In genomic region chr19:57193958-57194357, GRCm38 (mm10) we compare ENCODE assay signal across 9 mouse cellular contexts.
A peak's percentile ranks its signal among the peaks of the same experiment; 100 is the strongest.
DNase-seq lines count a peak whose midpoint lies in the region; ATAC-seq lines count a peak whose summit lies in the region.
"Had no signal": no experiment of that assay in that cellular context is flagged by ENCODE, and none has a peak within 500 bp of the region (broad histone marks: within the 10 kb centered on the region; RNA-seq: fewer than 3 reads in every experiment).

No protein-coding gene starts in this region.

- intact Hi-C loops in heart, postnatal 10 days (cut with DNase I): loop anchor here (2.0 kb wide), 1 partner anchor 31 kb away; no protein-coding TSS in a partner anchor

- no peak overlapping the region for H3K9ac ChIP-seq in forebrain, embryonic 11.5 days (ENCODE audit: low read length)
- no peak overlapping the region for H3K9ac ChIP-seq in forebrain, embryonic 13.5 days
- H3K9ac ChIP-seq: liver, embryonic 15.5 days had no signal

- H3K4me3 ChIP-seq in forebrain, embryonic 11.5 days (ENCODE audit: low read depth, low read length): no peak overlapping the region
- no peak overlapping the region for H3K4me3 ChIP-seq in forebrain, embryonic 13.5 days
- H3K4me3 ChIP-seq: liver, embryonic 15.5 days had no signal

- peak; percentile 62 for DNase-seq in forebrain, embryonic 11.5 days (ENCODE audit: low spot score)
- peak; percentile 45 for DNase-seq in 3134 (ENCODE audit: extremely low read depth, insufficient read length, low spot score)
- peak; percentile 4 for DNase-seq in c-Kit-positive CD71-positive TER-119-negative erythroid progenitor cells, embryonic 14.5 days (ENCODE audit: low read depth)
- peak; percentile 68 to 72 for DNase-seq in heart, postnatal 10 days
- DNase-seq in lung, postnatal 36 days: peak; percentile 81
- DNase-seq in right cerebral cortex, postnatal 10 days (ENCODE audit: low spot score in 2 of 2): no peak
- DNase-seq in urinary bladder, adult 2 months (ENCODE audit: low spot score): no peak

- H3K36me3 ChIP-seq in forebrain, embryonic 11.5 days (ENCODE audit: control insufficient read depth, insufficient read depth, low read length): no peaks in the 10 kb centered on the region
- no peaks in the 10 kb centered on the region for H3K36me3 ChIP-seq in forebrain, embryonic 13.5 days (ENCODE audit: poor library complexity, severe bottlenecking)
- H3K36me3 ChIP-seq: liver, embryonic 15.5 days had no signal

- H3K9me3 ChIP-seq in forebrain, embryonic 11.5 days (ENCODE audit: control insufficient read depth, low read length): no peaks in the 10 kb centered on the region
- no peaks in the 10 kb centered on the region for H3K9me3 ChIP-seq in forebrain, embryonic 13.5 days (replicated peaks)
- H3K9me3 ChIP-seq: liver, embryonic 15.5 days had no signal

- WGBS in forebrain, embryonic 11.5 days: 90% methylated on average over 6 of the region's 6 CpGs
- 89% methylated on average over 6 of the region's 6 CpGs for WGBS in forebrain, embryonic 13.5 days

- H3K4me2 ChIP-seq in forebrain, embryonic 11.5 days (ENCODE audit: low read depth, low read length, severe bottlenecking): no peak overlapping the region
- no peak overlapping the region for H3K4me2 ChIP-seq in forebrain, embryonic 13.5 days
- H3K4me2 ChIP-seq: liver, embryonic 15.5 days had no signal

- H3K27me3 ChIP-seq in forebrain, embryonic 11.5 days (ENCODE audit: control insufficient read depth, insufficient read depth, low read length): peaks cover 9% of the 10 kb centered on the region; the same call in 1 of the 2 replicates
- H3K27me3 ChIP-seq in forebrain, embryonic 13.5 days: peaks cover 28% of the 10 kb centered on the region

- no peak for ATAC-seq in forebrain, embryonic 11.5 days (replicated peaks; ENCODE audit: low FRiP score)
- ATAC-seq in forebrain, embryonic 13.5 days: no peak

- no peak overlapping the region for H3K27ac ChIP-seq in forebrain, embryonic 11.5 days (ENCODE audit: low read depth, low read length)
- H3K27ac ChIP-seq in forebrain, embryonic 13.5 days: no peak overlapping the region
- H3K27ac ChIP-seq: liver, embryonic 15.5 days had no signal

- peaks cover 9% of the 10 kb centered on the region; the same call in 1 of the 2 replicates for H3K4me1 ChIP-seq in forebrain, embryonic 11.5 days (replicated peaks; ENCODE audit: control insufficient read depth, insufficient read depth, low read length)
- peaks cover 25% of the 10 kb centered on the region for H3K4me1 ChIP-seq in forebrain, embryonic 13.5 days

Comparison
In these comparisons a context has a peak if more than half of its experiments do, and no peak if none do; other contexts are left out.
1. DNase-seq: peak in forebrain, embryonic 11.5 days (single experiment), 3134 (single experiment), c-Kit-positive CD71-positive TER-119-negative erythroid progenitor cells, embryonic 14.5 days (single experiment), heart, postnatal 10 days (2 of 2) and lung, postnatal 36 days (single experiment); none in right cerebral cortex, postnatal 10 days (0 of 2) and urinary bladder, adult 2 months (single experiment).